Mouse (Mus musculus) liver, embryonic 15.5 days (tissue): Measurements from ENCODE around the gene Mark1. TPM values are rescaled to one million over a fixed set of nuclear protein-coding genes. Genes with fewer than 3 reads are reported as not detected.

Source experiments
- ATAC-seq: fragments of 200-750 bp; cut with Nextera tagmentation; 2 replicates; pipeline ENCODE4 v1.8.0; 2017; ENCODE audit warnings: moderate number of reproducible peaks, mild to moderate bottlenecking, moderate library complexity; ENCODE audit not compliant: insufficient read depth
- H3K27ac ChIP-seq: fragments of 300-500 bp; sonication (generic); replicated peaks from 2 replicates; pipeline ENCODE4 v1.5.1; 2015; ENCODE audit warnings: mild to moderate bottlenecking, inconsistent platforms
- H3K27me3 ChIP-seq: fragments of 300-500 bp; sonication (generic); 2 replicates; pipeline ENCODE4 v1.6.1; 2015; ENCODE audit warnings: mild to moderate bottlenecking, inconsistent platforms
- H3K36me3 ChIP-seq: fragments of 300-500 bp; sonication (generic); replicated peaks from 2 replicates; pipeline ENCODE4 v1.6.1; 2015; ENCODE audit warnings: moderate library complexity, mild to moderate bottlenecking, inconsistent platforms
- H3K4me1 ChIP-seq: fragments of 300-500 bp; sonication (generic); replicated peaks from 2 replicates; pipeline ENCODE4 v1.6.1; 2015; ENCODE audit warnings: inconsistent platforms
- H3K4me2 ChIP-seq: fragments of 300-500 bp; sonication (generic); 2 replicates; pipeline ENCODE4 v1.6.1; 2015; ENCODE audit warnings: moderate library complexity, mild to moderate bottlenecking, inconsistent platforms
- H3K4me3 ChIP-seq: fragments of 300-500 bp; sonication (generic); replicated peaks from 2 replicates; pipeline ENCODE4 v1.5.1; 2015; ENCODE audit warnings: mild to moderate bottlenecking, inconsistent platforms
- H3K9ac ChIP-seq: fragments of 300-500 bp; sonication (generic); 2 replicates; pipeline ENCODE4 v1.6.1; 2015; ENCODE audit warnings: moderate library complexity, mild to moderate bottlenecking, inconsistent platforms
- H3K9me3 ChIP-seq: fragments of 300-500 bp; sonication (generic); replicated peaks from 2 replicates; pipeline ENCODE4 v1.6.1; 2016; ENCODE audit warnings: inconsistent platforms
- whole genome bisulfite sequencing: fragments of 180-500 bp; shearing (Covaris S2); methylation state at CpG from one replicate; pipeline ENCODE4 v1.1.7; 2015; ENCODE audit warnings: mixed read lengths; ENCODE audit not compliant: insufficient replicate concordance; 5-methylcytosine and 5-hydroxymethylcytosine counted together
- polyA plus RNA-seq: library from polyadenylated mRNA; unstranded; fragments of >200 nt; fragmentation: Nextera tagmentation; extraction: Ambion mirVana; gene quantifications from 2 replicates; pipeline ENCODE4 v1.2.1, GENCODE M21; 2015

Mark1 gene
- polyA plus RNA-seq = 0.09 and 0.16 TPM in 2 replicates

DNA sequence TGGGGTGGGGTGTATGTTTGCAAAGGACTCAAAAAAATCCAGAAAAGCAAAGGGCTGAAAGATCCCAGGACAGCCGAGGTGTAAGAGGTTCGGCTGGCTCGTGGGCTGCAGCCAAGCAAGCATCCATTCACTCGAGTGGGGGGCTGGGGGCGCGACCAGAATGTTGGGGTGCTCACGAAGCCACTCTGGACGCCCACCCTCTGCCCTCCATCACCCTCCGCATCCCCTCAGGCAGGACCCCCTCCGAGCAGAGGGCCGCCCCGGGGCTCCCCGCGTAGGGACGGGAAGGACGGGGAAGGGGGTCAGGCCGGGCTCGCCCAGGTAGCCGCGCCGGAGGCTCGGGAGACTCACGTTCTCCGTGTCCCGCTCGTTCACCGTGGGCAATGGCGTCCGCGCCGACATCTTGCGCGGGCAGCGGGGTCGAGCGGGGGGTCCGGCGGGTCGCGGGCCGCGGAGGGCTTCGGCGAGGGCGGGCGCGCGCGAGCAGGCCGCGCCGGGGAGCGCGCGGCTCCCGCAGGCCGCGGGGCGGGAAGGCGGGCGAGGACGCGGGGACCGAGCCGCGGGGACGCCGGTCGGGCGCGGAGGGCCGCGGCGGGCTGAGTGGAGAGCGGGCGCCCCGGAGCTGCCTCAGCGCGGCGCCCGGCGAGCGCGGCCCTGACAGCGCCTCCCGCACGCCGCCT lies at the start of gene Mark1:
Mark1 (minus strand) TSS at position 500 of the 680 bp plus-strand sequence.
- WGBS = 1% methylated on average over 56 of the region's 88 CpGs
- H3K27ac ChIP-seq = no peak within 1 kb of the TSS
- no peaks in the 10 kb centered on the region; the same call in 1 of the 2 replicates for H3K4me1 ChIP-seq
- H3K4me2 ChIP-seq = peak within 1 kb of the TSS; percentile 68
- H3K36me3 ChIP-seq = no peaks in the 10 kb centered on the region
- peak; percentile 31; the same call in 1 of the 2 replicates for ATAC-seq
- H3K9me3 ChIP-seq = no peaks in the 10 kb centered on the region
- peaks cover 71% of the 10 kb centered on the region for H3K27me3 ChIP-seq
- H3K4me3 ChIP-seq = peak within 1 kb of the TSS; percentile 55
- no peak within 1 kb of the TSS for H3K9ac ChIP-seq

DNA sequence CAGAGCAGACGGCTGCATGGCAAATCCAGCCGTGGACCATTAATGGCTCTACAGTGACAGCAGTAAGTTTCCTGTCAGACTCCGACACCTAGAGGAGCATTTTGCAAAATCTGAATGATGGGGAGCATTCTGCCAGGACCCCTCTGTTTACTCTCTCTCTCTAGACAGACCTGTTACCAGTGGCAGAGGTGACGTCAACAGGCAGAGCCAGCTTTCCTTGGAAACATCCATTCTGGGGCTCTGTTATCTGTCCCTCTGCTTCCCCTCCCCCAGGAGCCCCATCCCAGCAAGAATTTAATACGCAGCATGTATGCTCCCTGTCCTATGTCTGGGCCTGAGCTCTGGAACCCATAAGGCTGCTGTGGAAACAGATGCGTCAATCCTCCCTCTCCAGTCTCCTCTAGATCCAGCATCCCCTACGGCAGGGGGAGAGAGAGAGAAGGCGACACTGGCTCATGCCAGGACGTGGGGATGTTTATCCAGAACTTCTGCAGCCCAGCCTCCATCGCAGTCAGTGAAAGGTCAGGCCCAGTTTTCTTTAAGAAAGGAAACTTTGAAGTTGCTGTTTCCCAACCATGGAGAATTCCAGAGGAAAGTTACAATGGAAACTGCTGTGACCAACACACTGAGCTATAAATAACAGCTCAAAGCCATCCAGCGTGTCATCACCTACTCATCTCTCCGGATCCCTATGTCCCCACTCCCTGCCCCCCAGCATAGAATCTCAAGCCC lies 48.3 kb upstream of the Mark1 start:
- Histone ChIP-seq H3K4me3 (no peak overlapping the region), H3K9me3 (no peaks in the 10 kb centered on the region; the same call in 1 of the 2 replicates), H3K27ac (no peak overlapping the region), H3K4me1 (no peaks in the 10 kb centered on the region), H3K4me2 (no peak overlapping the region), H3K9ac (no peak overlapping the region), H3K36me3 (no peaks in the 10 kb centered on the region), H3K27me3 (no peaks in the 10 kb centered on the region)
- ATAC-seq = no peak
- 55% methylated on average over 12 of the region's 12 CpGs for WGBS

DNA sequence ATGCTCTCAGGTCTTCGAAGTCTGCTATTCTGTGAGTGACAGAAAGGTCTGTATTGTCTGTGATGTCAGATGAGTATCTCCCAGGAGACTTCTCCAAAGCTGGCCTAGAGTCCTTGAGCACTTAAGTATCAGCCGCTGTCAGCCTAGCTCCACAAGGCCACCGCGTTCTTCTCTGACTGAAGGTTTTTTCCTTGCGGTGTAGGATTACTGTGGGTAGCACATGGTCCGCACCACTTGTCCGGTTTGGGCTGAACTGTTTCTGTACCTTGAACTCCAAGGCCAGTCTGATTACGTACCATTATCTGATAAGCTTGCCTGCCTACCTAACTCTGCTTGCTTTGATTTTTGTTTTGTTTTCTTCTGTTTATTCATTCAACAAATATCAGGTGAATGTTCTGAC lies 47.1 kb upstream of the Mark1 start:
- no peak overlapping the region for H3K27ac ChIP-seq
- H3K36me3 ChIP-seq = no peaks in the 10 kb centered on the region
- H3K27me3 ChIP-seq = no peaks in the 10 kb centered on the region
- no peaks in the 10 kb centered on the region for H3K4me1 ChIP-seq
- no peaks in the 10 kb centered on the region; the same call in 1 of the 2 replicates for H3K9me3 ChIP-seq
- ATAC-seq = no peak
- H3K9ac ChIP-seq = no peak overlapping the region
- H3K4me3 ChIP-seq = no peak overlapping the region
- 72% methylated on average over 8 of the region's 8 CpGs for WGBS
- H3K4me2 ChIP-seq = no peak overlapping the region

DNA sequence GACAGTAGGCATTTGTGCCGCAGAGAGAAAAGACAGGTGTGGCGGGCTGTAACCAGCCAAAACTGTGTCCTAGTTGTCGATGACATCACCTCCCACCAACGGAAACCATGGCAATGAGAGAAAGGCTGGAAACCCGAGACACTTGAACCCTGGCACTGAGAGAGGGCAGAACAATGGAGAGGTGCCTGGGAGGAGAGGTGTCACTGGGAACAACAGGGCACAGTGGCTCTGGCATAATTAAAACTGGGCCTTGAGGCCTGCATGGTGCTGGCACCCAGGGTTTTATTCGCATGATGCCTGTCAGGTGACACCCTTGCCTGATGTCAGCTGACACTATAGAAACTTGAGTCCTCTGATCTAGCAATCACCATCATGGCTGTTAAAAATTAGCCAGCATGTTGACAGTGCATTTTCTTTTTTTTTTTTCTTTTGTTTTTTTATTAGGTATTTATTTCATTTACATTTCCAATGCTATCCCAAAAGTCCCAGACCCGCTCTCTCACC lies 38.9 kb upstream of the Mark1 start:
- no peak overlapping the region for H3K9ac ChIP-seq
- H3K9me3 ChIP-seq = no peaks in the 10 kb centered on the region
- no peaks in the 10 kb centered on the region for H3K4me1 ChIP-seq
- no peak overlapping the region for H3K27ac ChIP-seq
- no peaks in the 10 kb centered on the region for H3K27me3 ChIP-seq
- 51% methylated on average over 7 of the region's 7 CpGs for WGBS
- H3K36me3 ChIP-seq = no peaks in the 10 kb centered on the region
- H3K4me3 ChIP-seq = no peak overlapping the region
- no peak overlapping the region for H3K4me2 ChIP-seq
- no peak for ATAC-seq

DNA sequence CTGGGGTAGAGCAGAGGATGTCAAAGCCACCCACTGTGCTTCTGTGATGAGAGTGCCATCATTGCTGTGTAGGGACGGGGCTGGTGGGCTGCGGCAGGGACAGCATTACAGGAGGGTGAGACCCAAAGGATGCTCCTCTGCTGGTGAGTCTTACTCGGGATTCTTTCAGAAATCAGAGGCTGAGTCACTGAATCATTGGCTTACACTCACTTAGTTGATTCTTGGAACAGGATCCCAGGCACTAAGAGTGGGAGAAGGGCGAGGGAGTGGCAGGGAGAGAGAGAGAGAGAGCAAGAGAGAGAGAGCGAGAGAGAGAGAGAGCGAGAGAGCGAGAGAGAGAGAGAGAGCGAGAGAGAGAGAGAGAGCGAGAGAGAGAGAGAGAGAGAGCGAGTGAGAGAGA lies 31.2 kb upstream of the Mark1 start:
- 84% methylated on average over 10 of the region's 10 CpGs for WGBS
- no peaks in the 10 kb centered on the region for H3K36me3 ChIP-seq
- H3K4me3 ChIP-seq = no peak overlapping the region
- no peak for ATAC-seq
- H3K4me1 ChIP-seq = no peaks in the 10 kb centered on the region
- no peaks in the 10 kb centered on the region for H3K9me3 ChIP-seq
- no peak overlapping the region for H3K4me2 ChIP-seq
- H3K27me3 ChIP-seq = no peaks in the 10 kb centered on the region
- H3K27ac ChIP-seq = no peak overlapping the region
- H3K9ac ChIP-seq = no peak overlapping the region

DNA sequence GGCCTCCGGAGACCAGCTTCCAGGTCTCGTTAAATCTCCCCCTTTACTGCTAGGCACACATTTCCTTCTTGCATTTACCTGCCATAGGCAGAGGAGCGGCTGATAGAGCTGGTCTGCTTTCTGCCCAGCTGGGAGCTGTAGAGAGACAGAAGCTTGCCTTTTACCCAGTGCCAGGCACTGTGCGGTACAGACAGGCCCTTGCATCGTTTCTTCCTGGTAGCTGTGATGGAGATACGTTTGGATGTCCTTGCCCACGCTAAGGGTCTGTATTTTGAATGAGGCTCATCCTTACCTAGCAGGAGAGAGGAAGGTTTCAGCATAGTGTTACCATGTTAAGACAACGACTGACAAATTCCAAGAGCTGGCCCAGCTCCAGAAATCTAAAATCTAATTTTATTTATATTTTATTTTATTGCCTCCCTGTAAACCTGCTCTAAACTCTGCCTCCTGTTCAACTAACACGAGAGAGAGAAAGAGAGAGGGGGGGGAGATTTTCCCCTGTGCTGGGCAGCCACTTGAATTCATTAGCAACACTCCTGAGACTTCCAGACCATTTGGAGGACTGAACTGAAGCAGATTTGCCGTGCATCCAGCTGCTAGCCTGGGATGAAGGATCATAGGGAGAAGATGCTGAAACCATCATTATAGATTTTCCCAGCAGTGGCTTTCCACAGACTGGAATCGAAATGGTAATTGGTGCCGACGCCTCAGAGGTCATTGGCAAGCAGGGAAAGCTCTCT lies 21.2 kb upstream of the Mark1 start:
- H3K27me3 ChIP-seq = no peaks in the 10 kb centered on the region
- no peak for ATAC-seq
- H3K4me3 ChIP-seq = no peak overlapping the region
- no peaks in the 10 kb centered on the region for H3K9me3 ChIP-seq
- 52% methylated on average over 13 of the region's 13 CpGs for WGBS
- H3K4me1 ChIP-seq = no peaks in the 10 kb centered on the region
- H3K9ac ChIP-seq = no peak overlapping the region
- no peaks in the 10 kb centered on the region for H3K36me3 ChIP-seq
- H3K27ac ChIP-seq = no peak overlapping the region
- no peak overlapping the region for H3K4me2 ChIP-seq

DNA sequence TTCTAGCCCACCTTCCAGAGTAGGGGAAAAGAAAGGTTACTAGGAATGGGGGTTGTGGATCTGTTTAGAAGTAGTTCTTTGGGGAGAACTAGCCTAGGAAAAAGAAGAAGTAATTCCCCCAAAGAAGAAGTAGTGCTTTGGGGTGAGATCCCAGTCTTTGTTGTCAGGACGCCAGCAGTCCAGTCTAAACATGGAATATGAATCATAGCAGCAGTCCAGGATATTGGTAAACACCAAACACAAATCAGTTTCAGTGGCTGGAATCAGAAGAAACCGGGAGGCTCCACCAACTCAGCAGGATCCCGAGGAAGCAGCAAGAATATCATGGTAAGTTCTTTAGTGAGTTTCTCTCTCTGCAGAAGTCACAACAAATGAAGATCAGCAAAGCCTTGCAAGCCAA lies 13.2 kb upstream of the Mark1 start:
- no peak for ATAC-seq
- Histone ChIP-seq H3K27ac (no peak overlapping the region), H3K4me2 (no peak overlapping the region), H3K9ac (no peak overlapping the region), H3K4me3 (no peak overlapping the region), H3K27me3 (no peaks in the 10 kb centered on the region), H3K36me3 (no peaks in the 10 kb centered on the region), H3K9me3 (no peaks in the 10 kb centered on the region), H3K4me1 (no peaks in the 10 kb centered on the region)
- 46% methylated on average over 3 of the region's 3 CpGs for WGBS

DNA sequence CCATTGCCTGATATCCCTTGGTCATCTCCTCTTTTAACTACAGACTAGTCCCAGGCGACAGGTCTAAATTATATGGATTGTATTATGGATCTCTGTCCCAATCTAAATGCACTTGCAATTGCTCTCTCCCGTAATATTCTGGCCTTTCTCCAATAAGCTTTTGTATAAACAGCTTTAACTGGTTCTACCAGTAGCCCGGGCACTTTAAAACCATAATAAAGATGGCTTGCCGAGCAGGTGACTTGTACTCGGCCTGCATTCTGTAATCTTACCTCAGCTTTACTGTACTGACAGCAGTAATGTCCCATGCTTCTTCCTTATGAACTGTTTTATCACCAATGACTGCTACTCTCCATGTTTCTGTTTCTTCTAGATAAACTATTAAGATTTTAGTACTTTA lies 7.7 kb upstream of the Mark1 start:
- no peaks in the 10 kb centered on the region for H3K36me3 ChIP-seq
- H3K9me3 ChIP-seq = no peaks in the 10 kb centered on the region
- 57% methylated on average over 5 of the region's 5 CpGs for WGBS
- H3K4me3 ChIP-seq = no peak overlapping the region
- H3K4me2 ChIP-seq = no peak overlapping the region
- peaks cover 14% of the 10 kb centered on the region for H3K27me3 ChIP-seq
- H3K9ac ChIP-seq = no peak overlapping the region
- no peak for ATAC-seq
- no peaks in the 10 kb centered on the region for H3K4me1 ChIP-seq
- no peak overlapping the region for H3K27ac ChIP-seq

DNA sequence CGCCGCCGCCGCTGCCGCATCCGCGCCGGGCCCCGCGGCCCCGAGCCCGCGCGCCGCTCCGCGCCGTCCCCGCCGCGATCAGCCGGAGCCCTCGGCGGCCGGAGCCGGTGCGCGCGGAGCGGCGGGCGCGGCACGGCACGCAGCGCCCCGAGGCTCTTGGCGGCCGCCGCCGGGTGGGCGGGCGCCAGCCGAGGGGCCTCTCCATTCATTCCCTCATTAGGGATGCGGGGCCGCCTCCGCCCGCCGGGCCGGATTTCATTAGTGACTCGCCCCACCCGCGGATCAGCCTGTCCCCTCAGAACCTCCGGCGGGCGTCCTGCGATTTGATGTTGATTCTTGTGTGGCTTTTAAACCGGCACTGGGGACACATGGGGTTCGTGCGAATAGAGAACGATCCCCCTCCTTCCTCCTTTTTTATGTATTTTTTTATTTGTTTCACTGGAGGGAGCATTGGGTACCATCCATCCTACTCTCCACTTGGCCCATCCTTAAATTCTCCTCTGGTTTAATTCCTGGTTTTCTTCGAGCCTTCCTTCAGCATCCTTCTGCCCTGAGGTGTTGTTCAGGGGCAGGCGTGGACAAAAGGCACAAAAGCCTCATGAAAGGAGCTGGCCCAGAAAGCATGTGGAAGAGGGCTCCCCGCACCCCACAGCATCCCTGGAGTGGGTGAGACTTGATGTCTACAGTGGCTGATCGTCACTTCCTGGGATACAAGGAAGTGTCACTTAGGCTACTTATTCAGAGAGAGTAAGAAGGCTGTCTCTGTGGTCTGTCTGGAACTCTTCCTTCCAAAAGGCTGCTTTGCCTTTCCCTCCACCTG lies 620 bp upstream of the Mark1 start:
- Histone ChIP-seq H3K27ac (no peak overlapping the region), H3K9me3 (no peaks in the 10 kb centered on the region), H3K9ac (no peak overlapping the region), H3K27me3 (peaks cover 68% of the 10 kb centered on the region), H3K4me2 (peak overlapping the region; percentile 68), H3K36me3 (no peaks in the 10 kb centered on the region), H3K4me3 (peak overlapping the region; percentile 37), H3K4me1 (no peaks in the 10 kb centered on the region; the same call in 1 of the 2 replicates)
- WGBS = 3% methylated on average over 56 of the region's 65 CpGs
- no peak for ATAC-seq

DNA sequence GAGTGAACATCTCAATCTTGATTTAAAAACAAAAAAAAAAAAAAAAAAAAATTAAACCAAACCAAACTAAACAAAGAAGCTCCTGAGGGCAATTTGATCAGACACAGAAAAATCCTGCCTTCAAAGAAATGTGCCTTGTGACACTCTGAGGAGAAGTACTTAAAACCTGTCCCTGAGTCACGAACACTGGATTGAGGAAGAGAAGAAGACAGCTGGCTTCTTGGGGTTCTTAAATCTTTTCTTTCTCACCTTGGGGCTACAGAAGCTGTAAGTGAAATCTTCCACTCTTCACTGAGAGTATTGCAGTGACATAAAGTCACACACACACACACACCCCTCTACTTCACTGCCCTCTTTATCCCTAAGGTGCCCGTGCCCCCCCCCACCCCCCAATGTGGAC lies 739 bp downstream of the Mark1 start:
- no peak for ATAC-seq
- no peaks in the 10 kb centered on the region for H3K36me3 ChIP-seq
- no peak overlapping the region for H3K9ac ChIP-seq
- peak overlapping the region; percentile 68 for H3K4me2 ChIP-seq
- no peaks in the 10 kb centered on the region; the same call in 1 of the 2 replicates for H3K4me1 ChIP-seq
- WGBS = 22% methylated on average over 2 of the region's 2 CpGs
- H3K27me3 ChIP-seq = peaks cover 70% of the 10 kb centered on the region
- peak overlapping the region; percentile 55 for H3K4me3 ChIP-seq
- no peaks in the 10 kb centered on the region for H3K9me3 ChIP-seq
- H3K27ac ChIP-seq = no peak overlapping the region
